Mouse (Mus musculus): ENCODE data around the gene Elfn2. TPM values are rescaled to one million over a fixed set of nuclear protein-coding genes. Genes with fewer than 3 reads are reported as not detected.

Gene Elfn2
- polyA plus RNA-seq, 1 experiment from 2014 or later, result not detected

DNA sequence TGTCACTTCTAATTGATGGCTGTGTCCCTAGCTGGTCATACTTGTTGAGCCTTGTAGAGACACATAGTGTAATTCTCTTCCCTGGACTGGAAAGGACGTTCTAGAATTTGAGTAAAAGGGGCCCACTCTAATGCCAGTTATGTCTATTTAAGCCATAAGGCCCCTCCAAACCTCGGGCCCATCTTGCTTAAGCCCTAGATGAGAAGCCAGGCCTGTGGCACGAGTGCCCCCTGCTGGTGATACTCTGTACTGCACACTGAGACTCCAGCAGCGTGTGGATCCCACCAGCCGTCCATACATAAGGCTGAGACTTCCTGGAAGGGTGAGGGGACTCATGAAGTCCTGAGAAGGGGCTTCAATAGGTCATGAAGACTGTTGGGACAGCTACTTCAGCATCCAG lies 25.6 kb upstream of the Elfn2 start:
- no peaks in the 10 kb centered on the region for H3K4me1 ChIP-seq
- 3% methylated on average over 5 of the region's 5 CpGs for WGBS

DNA sequence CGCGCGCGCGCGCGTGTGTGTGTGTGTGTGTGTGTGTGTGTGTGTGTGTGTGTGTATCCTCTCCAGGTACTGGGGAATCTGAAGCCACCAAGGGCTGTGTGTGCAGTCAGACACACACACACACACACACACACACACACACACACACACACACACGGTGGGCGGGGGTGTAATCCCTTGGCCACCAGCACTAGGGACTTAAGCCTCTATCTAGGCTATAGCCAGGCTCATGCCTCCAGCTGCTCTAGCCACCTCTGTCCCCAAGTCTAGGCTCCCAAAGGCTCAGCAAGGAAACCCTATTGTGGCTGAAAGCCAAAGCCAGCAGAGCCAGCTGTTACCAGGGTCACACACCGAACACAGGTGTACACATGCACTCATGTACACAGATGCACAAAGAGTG lies 24.3 kb upstream of the Elfn2 start:
- H3K4me1 ChIP-seq, result peaks cover 2% of the 10 kb centered on the region
- ATAC-seq (replicated peaks; ENCODE audit: low FRiP score), result no peak
- H3K9me3 ChIP-seq (replicated peaks), result no peaks in the 10 kb centered on the region
- H3K4me3 ChIP-seq (replicated peaks), result no peak overlapping the region
- WGBS, result 82% methylated on average over 10 of the region's 10 CpGs
- H3K27ac ChIP-seq, result no peak overlapping the region
- H3K27me3 ChIP-seq, result peaks cover 27% of the 10 kb centered on the region; the same call in 1 of the 2 replicates
- no peak overlapping the region for H3K9ac ChIP-seq
- no peak overlapping the region for H3K4me2 ChIP-seq
- H3K36me3 ChIP-seq, result no peaks in the 10 kb centered on the region

More for the DNA sequence above, 25.6 kb upstream of the Elfn2 start:
- Histone ChIP-seq H3K9me3 (replicated peaks) (no peaks in the 10 kb centered on the region), H3K4me2 (no peak overlapping the region), H3K27me3 (peaks cover 27% of the 10 kb centered on the region; the same call in 1 of the 2 replicates), H3K9ac (no peak overlapping the region), H3K36me3 (no peaks in the 10 kb centered on the region), H3K27ac (no peak overlapping the region), H3K4me3 (replicated peaks) (no peak overlapping the region)
- no peak for ATAC-seq (replicated peaks; ENCODE audit: low FRiP score)

DNA sequence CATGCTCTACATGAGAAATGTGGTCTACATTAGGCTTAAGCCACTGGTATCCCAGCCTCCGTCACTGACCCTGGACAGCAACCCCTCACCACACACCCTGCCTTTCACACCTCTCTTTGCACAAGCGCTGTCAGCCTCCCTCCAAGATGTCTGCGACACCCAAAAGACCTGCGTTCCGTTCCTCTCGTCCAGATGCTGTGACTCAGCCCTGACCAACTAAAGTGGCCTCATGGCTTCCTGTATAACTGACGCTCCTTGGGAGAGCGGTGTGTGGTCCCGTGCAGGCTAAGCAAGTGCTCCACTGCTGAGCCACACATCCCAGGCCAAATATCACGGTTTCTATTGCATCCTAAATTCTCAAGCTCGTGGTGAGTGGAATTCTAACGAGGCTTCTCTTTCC lies 22.1 kb upstream of the Elfn2 start:
- no peaks in the 10 kb centered on the region for H3K36me3 ChIP-seq
- H3K4me1 ChIP-seq, result peaks cover 23% of the 10 kb centered on the region
- 49% methylated on average over 12 of the region's 12 CpGs for WGBS
- no peak overlapping the region for H3K4me3 ChIP-seq (replicated peaks)
- no peak overlapping the region for H3K9ac ChIP-seq
- H3K4me2 ChIP-seq, result no peak overlapping the region
- peaks cover 40% of the 10 kb centered on the region; the same call in 1 of the 2 replicates for H3K27me3 ChIP-seq
- H3K27ac ChIP-seq, result no peak overlapping the region
- ATAC-seq (replicated peaks; ENCODE audit: low FRiP score), result no peak
- H3K9me3 ChIP-seq (replicated peaks), result no peaks in the 10 kb centered on the region

DNA sequence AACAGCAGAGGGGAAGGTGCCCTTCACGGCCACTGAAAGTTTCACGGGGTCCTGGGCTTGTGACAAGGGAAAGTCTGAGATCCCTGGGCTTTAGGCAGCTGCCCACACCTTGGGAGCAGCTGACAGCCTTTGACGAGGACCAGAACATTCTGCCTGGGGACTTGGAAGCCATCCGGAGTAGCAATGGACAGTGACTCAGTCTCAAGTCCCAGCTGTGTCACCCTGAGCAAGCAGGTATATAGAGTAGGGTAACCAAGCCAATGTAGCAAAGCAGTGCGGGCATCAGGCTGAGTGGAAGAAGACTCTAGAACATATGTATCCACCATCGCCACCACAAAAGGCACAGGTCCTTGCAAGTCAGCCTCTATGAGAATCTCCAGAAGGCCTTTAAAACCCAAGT lies 18.6 kb upstream of the Elfn2 start:
- H3K4me1 ChIP-seq, result peaks cover 38% of the 10 kb centered on the region
- no peak overlapping the region for H3K9ac ChIP-seq
- H3K36me3 ChIP-seq, result no peaks in the 10 kb centered on the region
- 0 out of 2 replicates have a peak overlapping the region, but pooled peaks have one; percentile 0 for H3K27ac ChIP-seq
- ATAC-seq (replicated peaks; ENCODE audit: low FRiP score), result no peak
- no peak overlapping the region for H3K4me3 ChIP-seq (replicated peaks)
- WGBS, result 35% methylated on average over 6 of the region's 6 CpGs
- no peaks in the 10 kb centered on the region for H3K9me3 ChIP-seq (replicated peaks)
- H3K27me3 ChIP-seq, result peaks cover 45% of the 10 kb centered on the region
- H3K4me2 ChIP-seq, result no peak overlapping the region

DNA sequence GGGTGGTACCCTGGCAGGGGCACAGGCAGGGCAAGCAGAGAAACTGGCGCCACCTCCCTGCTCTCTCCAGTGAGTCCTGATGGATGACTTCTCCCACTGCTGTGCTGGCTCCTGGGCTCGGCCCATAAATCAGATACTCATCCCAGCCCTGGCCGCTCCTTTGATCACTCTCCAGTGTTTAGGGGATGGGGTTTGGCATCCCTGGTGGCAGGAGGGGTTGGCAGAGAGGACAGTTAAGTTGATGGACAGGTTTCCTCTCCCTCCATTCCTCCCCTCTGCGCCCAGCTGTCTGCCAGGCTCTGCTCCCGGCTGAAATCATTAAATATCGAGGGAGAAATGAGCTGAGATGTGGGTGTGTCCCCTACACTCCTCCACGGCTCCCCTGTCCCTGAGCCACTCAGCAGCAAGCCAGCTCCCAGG lies 18.1 kb upstream of the Elfn2 start:
- Histone ChIP-seq H3K9ac (no peak overlapping the region), H3K4me3 (replicated peaks) (no peak overlapping the region), H3K36me3 (no peaks in the 10 kb centered on the region), H3K4me1 (peaks cover 38% of the 10 kb centered on the region), H3K27me3 (peaks cover 40% of the 10 kb centered on the region), H3K9me3 (replicated peaks) (no peaks in the 10 kb centered on the region), H3K4me2 (no peak overlapping the region), H3K27ac (peak overlapping the region; percentile 48; the same call in 1 of the 2 replicates)
- WGBS, result 10% methylated on average over 7 of the region's 7 CpGs
- ATAC-seq (replicated peaks; ENCODE audit: low FRiP score), result peak; percentile 91

DNA sequence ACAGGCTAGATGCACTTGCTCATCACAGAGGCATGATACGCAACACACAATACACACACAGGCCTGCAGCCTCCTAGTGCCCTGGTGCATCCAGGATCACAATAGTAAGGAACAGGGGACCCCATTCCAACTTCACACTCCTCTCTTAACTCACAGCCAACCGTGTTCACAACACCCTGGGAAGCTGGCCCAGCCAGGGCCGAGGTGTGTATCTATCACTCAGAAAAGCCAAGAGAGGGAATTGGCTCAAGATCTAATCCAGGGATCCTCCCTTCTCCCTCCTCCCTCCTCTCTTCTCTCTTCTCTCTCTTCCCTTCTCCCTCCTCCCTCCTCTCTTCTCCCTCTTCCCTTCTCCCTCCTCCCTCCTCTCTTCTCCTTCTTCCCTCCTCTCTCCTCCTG lies 17.6 kb upstream of the Elfn2 start:
- Histone ChIP-seq H3K27ac (peak overlapping the region; percentile 48; the same call in 1 of the 2 replicates), H3K9me3 (replicated peaks) (no peaks in the 10 kb centered on the region), H3K36me3 (no peaks in the 10 kb centered on the region), H3K9ac (no peak overlapping the region), H3K4me2 (peak overlapping the region; percentile 35), H3K4me3 (replicated peaks) (no peak overlapping the region), H3K4me1 (peaks cover 38% of the 10 kb centered on the region), H3K27me3 (peaks cover 40% of the 10 kb centered on the region)
- WGBS, result 30% methylated on average over 3 of the region's 3 CpGs
- ATAC-seq (replicated peaks; ENCODE audit: low FRiP score), result no peak

DNA sequence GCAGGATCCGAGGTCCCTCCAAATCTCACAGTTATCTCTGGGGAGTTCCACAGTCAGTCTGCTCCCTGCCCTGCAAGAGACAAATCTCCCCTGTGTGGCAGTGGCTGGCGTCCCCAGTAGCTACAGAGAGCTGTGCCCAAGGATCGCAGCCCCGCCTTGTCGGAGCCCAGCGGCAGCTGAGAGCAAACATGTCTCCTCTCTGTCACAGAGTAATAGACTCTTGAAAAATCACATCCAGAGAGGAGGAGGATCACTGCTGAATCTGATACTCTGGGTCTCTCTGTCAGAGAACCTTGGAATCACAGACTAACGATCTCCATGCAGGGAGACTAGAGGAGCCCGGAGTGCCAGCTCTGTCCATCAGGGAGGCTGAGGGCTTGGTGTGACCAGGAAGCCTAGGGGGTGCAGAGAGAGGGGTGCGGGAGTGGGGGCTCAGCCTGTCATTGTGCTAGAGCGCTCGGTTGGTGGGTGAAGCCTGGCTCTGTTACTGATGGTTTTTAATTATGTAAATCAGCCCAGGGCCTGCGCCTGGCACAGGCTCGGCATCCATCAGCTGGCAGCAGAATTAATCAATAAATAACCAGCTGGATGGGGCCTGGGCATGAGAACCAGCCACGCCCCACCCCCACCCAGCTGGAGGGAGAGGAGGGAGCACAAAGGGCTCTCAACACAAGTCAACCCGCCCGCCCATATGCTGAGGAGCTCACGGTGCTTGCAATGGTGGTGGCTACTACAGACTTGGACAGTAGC lies 17.0 kb upstream of the Elfn2 start:
- Histone ChIP-seq H3K4me3 (replicated peaks) (no peak overlapping the region), H3K27me3 (peaks cover 40% of the 10 kb centered on the region), H3K9me3 (replicated peaks) (no peaks in the 10 kb centered on the region), H3K9ac (no peak overlapping the region), H3K4me1 (peaks cover 38% of the 10 kb centered on the region), H3K4me2 (peak overlapping the region; percentile 35), H3K36me3 (no peaks in the 10 kb centered on the region), H3K27ac (peak overlapping the region; percentile 48; the same call in 1 of the 2 replicates)
- 0 out of 2 replicates have a peak, but pooled peaks have one; percentile 7 for ATAC-seq (replicated peaks; ENCODE audit: low FRiP score)
- 22% methylated on average over 17 of the region's 17 CpGs for WGBS

DNA sequence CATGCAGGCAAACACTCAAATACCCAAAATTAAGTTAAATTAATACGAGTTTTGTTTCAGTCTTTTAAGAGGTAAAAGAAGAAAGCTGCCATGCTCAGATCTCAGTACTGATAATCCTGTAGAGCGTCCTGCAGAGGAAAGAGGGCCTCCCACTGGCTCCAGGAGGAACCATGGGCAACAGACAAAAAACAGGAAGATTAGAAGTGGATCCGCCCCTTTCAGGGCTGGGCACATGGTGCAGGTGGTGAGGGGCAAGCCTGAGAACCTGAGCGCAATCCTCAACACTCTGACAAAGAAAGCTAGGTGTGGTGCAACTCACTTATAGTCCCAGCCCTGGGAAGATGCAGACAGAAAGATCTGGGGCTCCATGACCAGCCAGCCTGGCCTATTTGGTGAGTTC lies 13.3 kb upstream of the Elfn2 start:
- H3K36me3 ChIP-seq, result no peaks in the 10 kb centered on the region
- ATAC-seq (replicated peaks; ENCODE audit: low FRiP score), result no peak
- H3K27me3 ChIP-seq, result peaks cover 33% of the 10 kb centered on the region
- no peaks in the 10 kb centered on the region for H3K9me3 ChIP-seq (replicated peaks)
- 71% methylated on average over 4 of the region's 4 CpGs for WGBS
- peaks cover 26% of the 10 kb centered on the region for H3K4me1 ChIP-seq
- no peak overlapping the region for H3K27ac ChIP-seq
- H3K4me3 ChIP-seq (replicated peaks), result no peak overlapping the region
- no peak overlapping the region for H3K9ac ChIP-seq
- H3K4me2 ChIP-seq, result no peak overlapping the region

DNA sequence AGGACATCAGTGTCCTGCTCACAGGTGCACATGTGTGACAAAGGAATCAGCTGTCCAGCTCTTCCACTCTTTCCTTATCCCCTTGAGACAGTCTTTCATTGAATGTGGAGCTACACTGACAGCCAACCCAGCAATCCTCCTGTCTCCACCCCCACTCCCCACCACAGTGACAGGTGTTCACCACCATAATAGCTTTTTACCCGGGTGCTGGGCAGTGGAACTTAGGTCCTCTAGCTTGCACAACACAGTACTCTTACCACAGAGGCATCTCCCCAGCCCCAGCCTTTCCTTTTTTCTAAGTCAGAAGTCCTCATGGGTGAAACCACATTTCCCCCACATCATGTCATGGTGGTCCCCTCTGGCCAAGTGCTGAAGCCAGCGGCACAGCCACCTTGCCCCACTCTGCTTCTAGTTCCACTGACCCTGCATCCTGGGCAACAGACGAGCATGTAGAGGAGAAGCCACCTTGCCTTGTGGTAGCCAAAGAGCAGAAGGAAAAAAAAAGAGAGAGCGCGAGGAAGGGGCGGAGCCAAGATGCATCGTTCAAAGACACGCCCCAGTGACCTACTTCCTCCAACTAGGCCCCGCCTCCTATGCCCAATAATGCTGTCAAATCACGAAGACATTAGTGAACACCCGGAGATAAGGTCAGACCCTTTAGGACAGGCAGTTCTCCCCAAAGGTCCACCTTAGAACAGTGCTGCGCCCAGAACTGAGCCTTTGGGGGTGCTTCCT lies 11.9 kb upstream of the Elfn2 start:
- Histone ChIP-seq H3K4me3 (replicated peaks) (no peak overlapping the region), H3K9ac (no peak overlapping the region), H3K27ac (no peak overlapping the region), H3K36me3 (no peaks in the 10 kb centered on the region), H3K4me2 (no peak overlapping the region), H3K4me1 (peaks cover 13% of the 10 kb centered on the region), H3K9me3 (replicated peaks) (no peaks in the 10 kb centered on the region), H3K27me3 (peaks cover 31% of the 10 kb centered on the region)
- ATAC-seq (replicated peaks; ENCODE audit: low FRiP score), result no peak
- WGBS, result 79% methylated on average over 12 of the region's 12 CpGs

DNA sequence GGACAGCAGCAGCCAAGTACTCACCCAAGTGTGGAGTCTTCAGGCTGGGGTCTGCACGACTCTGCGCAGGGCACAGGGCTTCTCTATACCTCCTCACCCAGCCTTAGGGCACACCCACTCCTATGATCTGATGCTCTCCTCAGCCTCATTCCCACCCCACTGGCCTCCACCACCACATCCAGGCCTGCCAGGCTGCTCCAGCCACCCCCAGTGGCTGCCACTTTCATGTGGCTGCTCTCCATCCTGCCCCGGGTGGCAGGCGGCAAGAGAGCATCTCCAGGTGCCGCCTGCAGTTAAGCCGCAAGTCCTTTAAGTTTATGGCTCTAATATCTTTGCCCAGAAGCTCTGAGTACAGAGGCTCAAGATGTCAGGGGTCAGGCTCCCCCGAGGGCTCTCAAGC lies 8.1 kb upstream of the Elfn2 start:
- Histone ChIP-seq H3K9me3 (replicated peaks) (no peaks in the 10 kb centered on the region), H3K9ac (no peak overlapping the region), H3K4me1 (no peaks in the 10 kb centered on the region), H3K4me2 (no peak overlapping the region), H3K4me3 (replicated peaks) (no peak overlapping the region), H3K27me3 (peaks cover 42% of the 10 kb centered on the region), H3K36me3 (no peaks in the 10 kb centered on the region), H3K27ac (no peak overlapping the region)
- 43% methylated on average over 7 of the region's 7 CpGs for WGBS
- ATAC-seq (replicated peaks; ENCODE audit: low FRiP score), result no peak

DNA sequence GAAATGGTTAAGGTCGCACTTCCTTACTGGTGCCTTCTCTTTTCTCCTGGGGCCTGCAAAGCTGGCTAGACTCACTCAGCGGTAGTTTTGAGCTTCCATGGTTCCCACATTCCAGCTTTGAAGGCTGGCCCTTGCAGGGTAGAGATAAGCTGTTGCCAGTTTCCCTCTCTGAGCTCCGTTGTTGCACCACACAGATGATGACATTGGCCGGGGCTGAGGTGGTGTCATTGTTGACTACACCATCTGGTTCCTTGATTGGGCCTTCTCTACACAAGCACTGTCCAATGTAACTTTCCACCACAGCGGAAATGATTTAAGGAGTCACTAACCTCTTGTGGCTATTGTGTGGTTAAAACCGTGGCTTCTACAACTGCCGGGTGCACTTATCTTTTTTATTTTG lies 2.0 kb upstream of the Elfn2 start:
- WGBS, result 65% methylated on average over 7 of the region's 7 CpGs
- peaks cover 83% of the 10 kb centered on the region for H3K27me3 ChIP-seq

DNA sequence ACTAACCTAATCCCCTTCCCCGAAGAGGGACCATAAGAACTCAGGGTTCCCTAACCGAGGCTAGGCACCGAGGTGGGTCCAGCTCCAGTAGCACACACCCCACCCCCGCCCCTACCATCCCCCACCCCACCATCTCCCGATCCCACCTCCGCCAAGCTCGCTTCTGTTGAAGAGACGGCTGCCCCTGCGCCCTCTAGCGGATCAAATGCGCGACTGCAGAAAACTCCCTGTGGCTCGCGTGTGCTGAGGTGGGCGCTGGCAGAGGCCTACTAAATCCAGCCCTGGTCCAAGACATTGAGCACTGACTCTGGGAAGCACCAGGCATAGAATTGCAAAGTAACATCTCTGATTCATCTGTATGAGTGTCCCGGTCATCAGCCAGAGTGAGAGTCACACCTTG lies 1.5 kb upstream of the Elfn2 start:
- no peaks in the 10 kb centered on the region for H3K36me3 ChIP-seq
- H3K4me2 ChIP-seq, result no peak overlapping the region
- peaks cover 29% of the 10 kb centered on the region for H3K4me1 ChIP-seq
- ATAC-seq (replicated peaks; ENCODE audit: low FRiP score), result no peak
- H3K4me3 ChIP-seq (replicated peaks), result no peak overlapping the region
- no peaks in the 10 kb centered on the region for H3K9me3 ChIP-seq (replicated peaks)
- no peak overlapping the region for H3K9ac ChIP-seq
- H3K27me3 ChIP-seq, result peaks cover 87% of the 10 kb centered on the region
- H3K27ac ChIP-seq, result no peak overlapping the region
- 3% methylated on average over 16 of the region's 16 CpGs for WGBS

More for the DNA sequence above, 2.0 kb upstream of the Elfn2 start:
- Histone ChIP-seq H3K27ac (no peak overlapping the region), H3K36me3 (no peaks in the 10 kb centered on the region), H3K4me1 (peaks cover 29% of the 10 kb centered on the region), H3K9me3 (replicated peaks) (no peaks in the 10 kb centered on the region), H3K4me3 (replicated peaks) (no peak overlapping the region), H3K4me2 (no peak overlapping the region), H3K9ac (no peak overlapping the region)
- ATAC-seq (replicated peaks; ENCODE audit: low FRiP score), result no peak

Measured in kidney, embryonic 15.5 days (tissue).